Mouse (Mus musculus) thymus, adult 18-20 months (tissue): ENCODE results near the gene Usp30.

Experiments
- DNase-seq, 2 experiments: peaks; one replicate each; pipeline ENCODE4 v3.0.0; 2022; ENCODE audit warnings: mixed read lengths in 2 of 2

Gene Usp30

GRCm38 (mm10) chr5:114127374-114128349 is 62.4 kb downstream of the Usp30 start, which contains the start of gene Alkbh2:
TSS of gene Alkbh2 (minus strand) at chr5:114128218.
- DNase-seq, result peak; percentile 68 to 74

GRCm38 (mm10) chr5:114129550-114130210 is 64.4 kb downstream of the Usp30 start:
- DNase-seq, result no peak

- peak; percentile 61 for DNase-seq
Measured at GRCm38 (mm10) chr5:114130211-114130605, 64.9 kb downstream of the Usp30 start, which contains the start of gene Ung. TSS of gene Ung (plus strand) at chr5:114130386.

- DNase-seq, result peak; percentile 86 to 87
Measured at GRCm38 (mm10) chr5:114130698-114131520, 65.6 kb downstream of the Usp30 start.

GRCm38 (mm10) chr5:114131521-114131840 is 66.2 kb downstream of the Usp30 start:
- peak; percentile 44 to 59 for DNase-seq

GRCm38 (mm10) chr5:114132841-114133240 is 67.6 kb downstream of the Usp30 start:
- DNase-seq, result no peak

GRCm38 (mm10) chr5:114134091-114134534 is 68.9 kb downstream of the Usp30 start:
- DNase-seq, result no peak

- DNase-seq, result no peak
Measured at GRCm38 (mm10) chr5:114135516-114135915, 70.3 kb downstream of the Usp30 start.

- no peak for DNase-seq
Measured at GRCm38 (mm10) chr5:114137481-114138276, 72.4 kb downstream of the Usp30 start.

GRCm38 (mm10) chr5:114138277-114139164 is 73.3 kb downstream of the Usp30 start:
- no peak for DNase-seq

- DNase-seq, result no peak
Measured at GRCm38 (mm10) chr5:114139175-114139574, 73.9 kb downstream of the Usp30 start.

GRCm38 (mm10) chr5:114146028-114146888 is 81.0 kb downstream of the Usp30 start, which contains the start of gene Acacb:
TSS of gene Acacb (plus strand) at chr5:114146535.
- no peak for DNase-seq

- DNase-seq, result no peak
Measured at GRCm38 (mm10) chr5:114147043-114147972, 82.0 kb downstream of the Usp30 start.

- DNase-seq, result no peak
Measured at GRCm38 (mm10) chr5:114152359-114153092, 87.3 kb downstream of the Usp30 start.

- no peak for DNase-seq
Measured at GRCm38 (mm10) chr5:114153490-114153889, 88.2 kb downstream of the Usp30 start.

- DNase-seq, result no peak
Measured at GRCm38 (mm10) chr5:114154765-114155164, 89.5 kb downstream of the Usp30 start.

- no peak for DNase-seq
Measured at GRCm38 (mm10) chr5:114155168-114155933, 90.1 kb downstream of the Usp30 start.
